Mouse (Mus musculus): ENCODE data around the gene Hoxb9.

- TF ChIP-seq CTCF (IDR thresholded peaks at IDR 0.05; ENCODE audit: control insufficient read depth, insufficient read depth, low read length), result no peak
- no peak for TF ChIP-seq POLR2A (IDR thresholded peaks at IDR 0.05; ENCODE audit: borderline replicate concordance, control insufficient read depth, low read depth, low read length)
Measured at GRCm38 (mm10) chr11:96267021-96267920, 4.0 kb upstream of the Hoxb9 start.
